Mouse (Mus musculus) heart, adult 2 months (tissue): ENCODE results near the gene Gm49369. TPM values are rescaled to one million over a fixed set of nuclear protein-coding genes. Genes with fewer than 3 reads are reported as not detected.

Experiments
- DNase-seq, 2 experiments: peaks; one replicate each; pipeline ENCODE4 v3.0.0; 2021
- H3K27ac ChIP-seq: fragments of 200-600 bp; 2 replicates; pipeline ENCODE4 v1.8.1; 2022
- H3K27me3 ChIP-seq: fragments of 200-500 bp; 2 replicates; pipeline ENCODE4 v1.6.1; 2012; ENCODE audit warnings: mild to moderate bottlenecking, low read length, inconsistent platforms, mixed read lengths; ENCODE audit not compliant: control insufficient read depth, insufficient read depth
- H3K36me3 ChIP-seq: fragments of 200-500 bp; 2 replicates; pipeline ENCODE4 v1.6.1; 2012; ENCODE audit warnings: low read length, inconsistent platforms; ENCODE audit not compliant: control insufficient read depth, insufficient read depth
- H3K4me1 ChIP-seq: fragments of 200-500 bp; 2 replicates; pipeline ENCODE4 v1.6.1; 2011; ENCODE audit warnings: low read length; ENCODE audit not compliant: control insufficient read depth, insufficient read depth
- H3K4me3 ChIP-seq: fragments of 200-600 bp; 2 replicates; pipeline ENCODE4 v1.8.1; 2022
- H3K79me2 ChIP-seq: fragments of 200-500 bp; replicated peaks from 2 replicates; pipeline ENCODE4 v1.6.1; 2012; ENCODE audit warnings: mild to moderate bottlenecking, inconsistent platforms, low read length, moderate library complexity, mixed read lengths; ENCODE audit not compliant: control insufficient read depth, insufficient read depth
- H3K9ac ChIP-seq: fragments of 200-500 bp; 2 replicates; pipeline ENCODE4 v1.6.1; 2012; ENCODE audit warnings: low read depth, mild to moderate bottlenecking, control low read depth, inconsistent platforms, low read length, mixed read lengths
- CTCF ChIP-seq: fragments of 200-600 bp; IDR thresholded peaks from 2 replicates; pipeline ENCODE4 v1.8.1; 2022; ENCODE audit warnings: antibody characterized with exemption, mild to moderate bottlenecking, moderate library complexity
- EP300 ChIP-seq: fragments of 200-500 bp; IDR thresholded peaks from 2 replicates; pipeline ENCODE4 v1.6.1; 2011; ENCODE audit warnings: low read depth, low read length, control low read depth; ENCODE audit not compliant: insufficient read depth
- POLR2A ChIP-seq: fragments of 200-500 bp; IDR thresholded peaks from 2 replicates; pipeline ENCODE4 v1.6.1; 2011; ENCODE audit warnings: mild to moderate bottlenecking, low read depth, low read length, control low read depth; ENCODE audit not compliant: insufficient read depth
- WGBS: fragments of 180-500 bp; shearing (Covaris S2); methylation state at CpG from one replicate; pipeline ENCODE4 v1.1.7; 2018; 5-methylcytosine and 5-hydroxymethylcytosine counted together
- intact Hi-C: fragments of 180-260 bp; cut with DNase I; formaldehyde crosslinking; loops from one replicate; pipeline ENCODE4 v1.15.1; 2025
- polyA plus RNA-seq: library from polyadenylated mRNA; depleted of rRNA; stranded (reverse); fragments of >200 nt; gene quantifications from 2 replicates; pipeline ENCODE4 v1.2.3, GENCODE M21; 2012
- total RNA-seq, 2 experiments: library from RNA; stranded (reverse); gene quantifications; 2 replicates each; pipeline ENCODE4 v1.2.3; 2021

Gene Gm49369
- total and polyA plus RNA-seq, 3 experiments: 3.5 to 4.9 TPM; not detected in 1

- Histone ChIP-seq H3K4me3 (no peak overlapping the region), H3K36me3 (peaks cover 5% of the 10 kb centered on the region; the same call in 1 of the 2 replicates), H3K9ac (no peak overlapping the region), H3K4me1 (peaks cover 8% of the 10 kb centered on the region), H3K27me3 (no peaks in the 10 kb centered on the region), H3K27ac (no peak overlapping the region), H3K79me2 (no peaks in the 10 kb centered on the region)
- TF ChIP-seq POLR2A: no peak
- no peak for TF ChIP-seq EP300
- no peak for TF ChIP-seq CTCF
- intact Hi-C loops: loop anchor here (5.0 kb wide), 1 partner anchor 33 kb away; the partner anchor contains the start of gene Ctsd
- WGBS: 69% methylated on average over 5 of the region's 5 CpGs
- no peak for DNase-seq
Observed at GRCm38 (mm10) chr7:142419887-142420286, 37.4 kb upstream of the Gm49369 start.

- WGBS: 86% methylated on average over 8 of the region's 8 CpGs
- H3K4me3 ChIP-seq: no peak overlapping the region
- no peaks in the 10 kb centered on the region for H3K79me2 ChIP-seq
- peak overlapping the region; percentile 34 for H3K27ac ChIP-seq
- no peak for DNase-seq
- TF ChIP-seq POLR2A (no peak), CTCF (peak; percentile 20; the same call in 1 of the 2 replicates)
- intact Hi-C loops: no loop called here
- no peaks in the 10 kb centered on the region for H3K27me3 ChIP-seq
- H3K9ac ChIP-seq: no peak overlapping the region
- peaks cover 9% of the 10 kb centered on the region for H3K4me1 ChIP-seq
- H3K36me3 ChIP-seq: peaks cover 5% of the 10 kb centered on the region; the same call in 1 of the 2 replicates
Observed at GRCm38 (mm10) chr7:142418679-142419078, 36.2 kb upstream of the Gm49369 start.

GRCm38 (mm10) chr7:142418027-142418426 lies 35.6 kb upstream of the Gm49369 start:
- intact Hi-C loops: no loop called here
- peaks cover 5% of the 10 kb centered on the region; the same call in 1 of the 2 replicates for H3K36me3 ChIP-seq
- H3K27me3 ChIP-seq: no peaks in the 10 kb centered on the region
- no peak for DNase-seq
- H3K4me1 ChIP-seq: peaks cover 9% of the 10 kb centered on the region
- no peak overlapping the region for H3K4me3 ChIP-seq
- H3K9ac ChIP-seq: no peak overlapping the region
- TF ChIP-seq EP300 (no peak), POLR2A (no peak), CTCF (no peak)
- peak overlapping the region; percentile 34 for H3K27ac ChIP-seq
- no peaks in the 10 kb centered on the region for H3K79me2 ChIP-seq
- 53% methylated on average over 2 of the region's 2 CpGs for WGBS

GRCm38 (mm10) chr7:142416225-142416624 lies 33.8 kb upstream of the Gm49369 start:
- intact Hi-C loops: no loop called here
- DNase-seq: no peak
- 43% methylated on average over 3 of the region's 3 CpGs for WGBS
- H3K4me3 ChIP-seq: no peak overlapping the region
- peaks cover 5% of the 10 kb centered on the region; the same call in 1 of the 2 replicates for H3K36me3 ChIP-seq
- H3K27me3 ChIP-seq: no peaks in the 10 kb centered on the region
- peak overlapping the region; percentile 76 for H3K27ac ChIP-seq
- peaks cover 9% of the 10 kb centered on the region for H3K4me1 ChIP-seq
- H3K9ac ChIP-seq: no peak overlapping the region
- H3K79me2 ChIP-seq: no peaks in the 10 kb centered on the region
- no peak for TF ChIP-seq EP300
- no peak for TF ChIP-seq POLR2A

- Histone ChIP-seq H3K4me3 (no peak overlapping the region), H3K9ac (no peak overlapping the region), H3K27me3 (no peaks in the 10 kb centered on the region), H3K4me1 (peaks cover 9% of the 10 kb centered on the region), H3K36me3 (peaks cover 5% of the 10 kb centered on the region; the same call in 1 of the 2 replicates), H3K27ac (peak overlapping the region; percentile 83), H3K79me2 (no peaks in the 10 kb centered on the region)
- DNase-seq: no peak
- intact Hi-C loops: loop anchor here (1.0 kb wide), 1 partner anchor 21 kb away; no protein-coding TSS in a partner anchor
- 0 out of 2 replicates have a peak, but pooled peaks have one; percentile 32 for TF ChIP-seq POLR2A
- no peak for TF ChIP-seq EP300
- TF ChIP-seq CTCF: no peak
- 43% methylated on average over 4 of the region's 4 CpGs for WGBS
Observed at GRCm38 (mm10) chr7:142415314-142415713, 32.8 kb upstream of the Gm49369 start.

- TF ChIP-seq POLR2A (no peak), EP300 (no peak), CTCF (no peak)
- no peak overlapping the region for H3K4me3 ChIP-seq
- no peak for DNase-seq
- no peak overlapping the region for H3K9ac ChIP-seq
- no peaks in the 10 kb centered on the region for H3K79me2 ChIP-seq
- intact Hi-C loops: no loop called here
- 82% methylated on average over 6 of the region's 6 CpGs for WGBS
- peaks cover 6% of the 10 kb centered on the region for H3K4me1 ChIP-seq
- no peaks in the 10 kb centered on the region for H3K27me3 ChIP-seq
- peaks cover 5% of the 10 kb centered on the region; the same call in 1 of the 2 replicates for H3K36me3 ChIP-seq
- H3K27ac ChIP-seq: no peak overlapping the region
Observed at GRCm38 (mm10) chr7:142413285-142413684, 30.8 kb upstream of the Gm49369 start.
